Mouse (Mus musculus): ENCODE data around the gene Rnf214. TPM values are rescaled to one million over a fixed set of nuclear protein-coding genes. Genes with fewer than 3 reads are reported as not detected.

Rnf214 gene
- polyA plus RNA-seq, 1 experiment from 2014 or later, result 40.6 TPM

- H3K36me3 ChIP-seq, result peaks cover 36% of the 10 kb centered on the region
- H3K4me2 ChIP-seq, result no peak overlapping the region
Observed at GRCm38 (mm10) chr9:45893681-45894080, 13.0 kb downstream of the Rnf214 start.

GRCm38 (mm10) chr9:45877928-45878327 lies 28.8 kb downstream of the Rnf214 start:
- H3K4me3 ChIP-seq (replicated peaks), result no peak overlapping the region
- 55% methylated on average over 2 of the region's 2 CpGs for WGBS
- H3K4me2 ChIP-seq, result no peak overlapping the region
- ATAC-seq (ENCODE audit: insufficient read depth, low FRiP score, low read depth), result no peak
- H3K36me3 ChIP-seq, result 0 out of 2 replicates have a peak, but pooled peaks cover 2% of the 10 kb centered on the region
- no peak overlapping the region for H3K9ac ChIP-seq
- H3K27me3 ChIP-seq (replicated peaks), result no peaks in the 10 kb centered on the region
- no peak overlapping the region for H3K27ac ChIP-seq
- no peaks in the 10 kb centered on the region for H3K4me1 ChIP-seq
- no peaks in the 10 kb centered on the region for H3K9me3 ChIP-seq

More at GRCm38 (mm10) chr9:45893681-45894080, 13.0 kb downstream of the Rnf214 start:
- no peak overlapping the region for H3K4me3 ChIP-seq (replicated peaks)
- ATAC-seq (ENCODE audit: insufficient read depth, low FRiP score, low read depth), result no peak
- no peak overlapping the region for H3K9ac ChIP-seq
- no peaks in the 10 kb centered on the region for H3K27me3 ChIP-seq (replicated peaks)
- H3K4me1 ChIP-seq, result no peaks in the 10 kb centered on the region
- H3K27ac ChIP-seq, result no peak overlapping the region
- H3K9me3 ChIP-seq, result no peaks in the 10 kb centered on the region

- no peak overlapping the region for H3K9ac ChIP-seq
- peaks cover 36% of the 10 kb centered on the region for H3K36me3 ChIP-seq
- no peak for ATAC-seq (ENCODE audit: insufficient read depth, low FRiP score, low read depth)
Observed at GRCm38 (mm10) chr9:45870265-45870664, 36.4 kb downstream of the Rnf214 start.

GRCm38 (mm10) chr9:45869181-45869580 lies 37.5 kb downstream of the Rnf214 start:
- Histone ChIP-seq H3K36me3 (peaks cover 38% of the 10 kb centered on the region), H3K27ac (no peak overlapping the region)
- ATAC-seq (ENCODE audit: insufficient read depth, low FRiP score, low read depth), result no peak

More at GRCm38 (mm10) chr9:45870265-45870664, 36.4 kb downstream of the Rnf214 start:
- Histone ChIP-seq H3K27ac (no peak overlapping the region), H3K4me1 (no peaks in the 10 kb centered on the region), H3K4me3 (replicated peaks) (no peak overlapping the region), H3K9me3 (no peaks in the 10 kb centered on the region), H3K27me3 (replicated peaks) (no peaks in the 10 kb centered on the region), H3K4me2 (no peak overlapping the region)
- WGBS, result 80% methylated on average over 3 of the region's 3 CpGs

GRCm38 (mm10) chr9:45861813-45862212 lies 44.9 kb downstream of the Rnf214 start:
- H3K27me3 ChIP-seq (replicated peaks), result no peaks in the 10 kb centered on the region
- H3K9ac ChIP-seq, result no peak overlapping the region
- no peaks in the 10 kb centered on the region for H3K9me3 ChIP-seq
- WGBS, result 85% methylated on average over 7 of the region's 7 CpGs
- H3K27ac ChIP-seq, result no peak overlapping the region
- H3K4me1 ChIP-seq, result no peaks in the 10 kb centered on the region
- no peak overlapping the region for H3K4me3 ChIP-seq (replicated peaks)
- no peak for ATAC-seq (ENCODE audit: insufficient read depth, low FRiP score, low read depth)
- H3K36me3 ChIP-seq, result peaks cover 58% of the 10 kb centered on the region
- H3K4me2 ChIP-seq, result no peak overlapping the region

More at GRCm38 (mm10) chr9:45869181-45869580, 37.5 kb downstream of the Rnf214 start:
- 90% methylated on average over 3 of the region's 3 CpGs for WGBS
- Histone ChIP-seq H3K4me1 (no peaks in the 10 kb centered on the region), H3K4me2 (no peak overlapping the region), H3K4me3 (replicated peaks) (no peak overlapping the region), H3K9me3 (no peaks in the 10 kb centered on the region), H3K9ac (no peak overlapping the region), H3K27me3 (replicated peaks) (no peaks in the 10 kb centered on the region)

- no peak overlapping the region for H3K27ac ChIP-seq
- H3K9ac ChIP-seq, result no peak overlapping the region
- no peak overlapping the region for H3K4me3 ChIP-seq (replicated peaks)
- no peaks in the 10 kb centered on the region for H3K27me3 ChIP-seq (replicated peaks)
- ATAC-seq (ENCODE audit: insufficient read depth, low FRiP score, low read depth), result no peak
- H3K4me1 ChIP-seq, result no peaks in the 10 kb centered on the region
- no peaks in the 10 kb centered on the region for H3K9me3 ChIP-seq
- peaks cover 57% of the 10 kb centered on the region for H3K36me3 ChIP-seq
- no peak overlapping the region for H3K4me2 ChIP-seq
- WGBS, result 94% methylated on average over 10 of the region's 10 CpGs
Observed at GRCm38 (mm10) chr9:45859364-45859763, 47.3 kb downstream of the Rnf214 start.

GRCm38 (mm10) chr9:45854136-45854535 lies 52.6 kb downstream of the Rnf214 start:
- WGBS, result 78% methylated on average over 1 of the region's 1 CpGs

GRCm38 (mm10) chr9:45853695-45854094 lies 53.0 kb downstream of the Rnf214 start:
- H3K9me3 ChIP-seq, result no peaks in the 10 kb centered on the region
- no peaks in the 10 kb centered on the region for H3K27me3 ChIP-seq (replicated peaks)
- H3K4me1 ChIP-seq, result peaks cover 28% of the 10 kb centered on the region
- no peak overlapping the region for H3K27ac ChIP-seq
- H3K4me3 ChIP-seq (replicated peaks), result no peak overlapping the region
- WGBS, result 93% methylated on average over 2 of the region's 2 CpGs
- peaks cover 25% of the 10 kb centered on the region for H3K36me3 ChIP-seq
- H3K4me2 ChIP-seq, result no peak overlapping the region
- no peak for ATAC-seq (ENCODE audit: insufficient read depth, low FRiP score, low read depth)
- H3K9ac ChIP-seq, result no peak overlapping the region

More at GRCm38 (mm10) chr9:45854136-45854535, 52.6 kb downstream of the Rnf214 start:
- Histone ChIP-seq H3K4me1 (peaks cover 23% of the 10 kb centered on the region), H3K9ac (no peak overlapping the region), H3K9me3 (no peaks in the 10 kb centered on the region), H3K4me2 (no peak overlapping the region), H3K27me3 (replicated peaks) (no peaks in the 10 kb centered on the region), H3K36me3 (peaks cover 29% of the 10 kb centered on the region), H3K4me3 (replicated peaks) (no peak overlapping the region), H3K27ac (no peak overlapping the region)
- no peak for ATAC-seq (ENCODE audit: insufficient read depth, low FRiP score, low read depth)

GRCm38 (mm10) chr9:45851776-45852175 lies 54.9 kb downstream of the Rnf214 start:
- peaks cover 11% of the 10 kb centered on the region; the same call in 1 of the 2 replicates for H3K36me3 ChIP-seq
- no peak overlapping the region for H3K9ac ChIP-seq
- H3K27ac ChIP-seq, result peak overlapping the region; percentile 93; the same call in 1 of the 2 replicates
- no peak for ATAC-seq (ENCODE audit: insufficient read depth, low FRiP score, low read depth)
- WGBS, result 89% methylated on average over 2 of the region's 2 CpGs
- H3K4me3 ChIP-seq (replicated peaks), result no peak overlapping the region
- no peaks in the 10 kb centered on the region for H3K9me3 ChIP-seq
- peaks cover 38% of the 10 kb centered on the region for H3K4me1 ChIP-seq
- no peaks in the 10 kb centered on the region for H3K27me3 ChIP-seq (replicated peaks)
- no peak overlapping the region for H3K4me2 ChIP-seq

GRCm38 (mm10) chr9:45851330-45851729 lies 55.4 kb downstream of the Rnf214 start:
- no peak overlapping the region for H3K9ac ChIP-seq
- peaks cover 38% of the 10 kb centered on the region for H3K4me1 ChIP-seq
- no peak overlapping the region for H3K4me2 ChIP-seq

GRCm38 (mm10) chr9:45850528-45851155 lies 56.1 kb downstream of the Rnf214 start:
- ATAC-seq (ENCODE audit: insufficient read depth, low FRiP score, low read depth), result peak; percentile 36; the same call in 1 of the 2 replicates
- H3K4me1 ChIP-seq, result peaks cover 38% of the 10 kb centered on the region
- no peaks in the 10 kb centered on the region for H3K27me3 ChIP-seq (replicated peaks)
- H3K4me3 ChIP-seq (replicated peaks), result no peak overlapping the region
- no peak overlapping the region for H3K9ac ChIP-seq
- no peaks in the 10 kb centered on the region for H3K9me3 ChIP-seq
- 0 out of 2 replicates have a peak, but pooled peaks cover 6% of the 10 kb centered on the region for H3K36me3 ChIP-seq
- peak overlapping the region; percentile 93 for H3K27ac ChIP-seq
- H3K4me2 ChIP-seq, result no peak overlapping the region
- WGBS, result 54% methylated on average over 8 of the region's 8 CpGs

More at GRCm38 (mm10) chr9:45851330-45851729, 55.4 kb downstream of the Rnf214 start:
- H3K4me3 ChIP-seq (replicated peaks), result no peak overlapping the region
- ATAC-seq (ENCODE audit: insufficient read depth, low FRiP score, low read depth), result no peak
- WGBS, result 38% methylated on average over 5 of the region's 5 CpGs
- peaks cover 11% of the 10 kb centered on the region; the same call in 1 of the 2 replicates for H3K36me3 ChIP-seq
- no peaks in the 10 kb centered on the region for H3K9me3 ChIP-seq
- peak overlapping the region; percentile 93; the same call in 1 of the 2 replicates for H3K27ac ChIP-seq
- no peaks in the 10 kb centered on the region for H3K27me3 ChIP-seq (replicated peaks)

- 40% methylated on average over 9 of the region's 9 CpGs for WGBS
- no peak overlapping the region for H3K4me3 ChIP-seq (replicated peaks)
- peak; percentile 59; the same call in 1 of the 2 replicates for ATAC-seq (ENCODE audit: insufficient read depth, low FRiP score, low read depth)
- H3K9ac ChIP-seq, result no peak overlapping the region
- peak overlapping the region; percentile 5; the same call in 1 of the 2 replicates for H3K4me2 ChIP-seq
- H3K27me3 ChIP-seq (replicated peaks), result no peaks in the 10 kb centered on the region
- H3K36me3 ChIP-seq, result 0 out of 2 replicates have a peak, but pooled peaks cover 6% of the 10 kb centered on the region
- H3K4me1 ChIP-seq, result peaks cover 38% of the 10 kb centered on the region
- peak overlapping the region; percentile 93 for H3K27ac ChIP-seq
- H3K9me3 ChIP-seq, result no peaks in the 10 kb centered on the region
Observed at GRCm38 (mm10) chr9:45849528-45850408, 56.9 kb downstream of the Rnf214 start.
